Mouse (Mus musculus) heart, embryonic 13.5 days (tissue): ENCODE measurements around the gene Zfp839. TPM values are rescaled to one million over a fixed set of nuclear protein-coding genes. Genes with fewer than 3 reads are reported as not detected.

Experiments
- ATAC-seq: fragments of 200-750 bp; cut with Nextera tagmentation; 2 replicates; pipeline ENCODE4 v1.8.0; 2017; ENCODE audit warnings: moderate TSS enrichment; ENCODE audit not compliant: insufficient number of reproducible peaks, low FRiP score, low TSS enrichment; ENCODE audit errors: extremely low read depth
- H3K27ac ChIP-seq: fragments of 300-500 bp; sonication (generic); replicated peaks from 2 replicates; pipeline ENCODE4 v1.5.1; 2015; ENCODE audit warnings: moderate library complexity, mild to moderate bottlenecking, inconsistent platforms
- H3K27me3 ChIP-seq: fragments of 300-500 bp; sonication (generic); replicated peaks from 2 replicates; pipeline ENCODE4 v1.6.1; 2015; ENCODE audit warnings: mild to moderate bottlenecking, inconsistent platforms
- H3K36me3 ChIP-seq: fragments of 300-500 bp; sonication (generic); 2 replicates; pipeline ENCODE4 v1.6.1; 2015; ENCODE audit warnings: mild to moderate bottlenecking, inconsistent platforms
- H3K4me1 ChIP-seq: fragments of 300-500 bp; sonication (generic); 2 replicates; pipeline ENCODE4 v1.6.1; 2015; ENCODE audit warnings: inconsistent platforms
- H3K4me2 ChIP-seq: fragments of 300-500 bp; sonication (generic); 2 replicates; pipeline ENCODE4 v1.6.1; 2015; ENCODE audit warnings: inconsistent platforms, mild to moderate bottlenecking, moderate library complexity
- H3K4me3 ChIP-seq: fragments of 300-500 bp; sonication (generic); 2 replicates; pipeline ENCODE4 v1.5.1; 2015; ENCODE audit warnings: moderate library complexity, mild to moderate bottlenecking, inconsistent platforms
- H3K9ac ChIP-seq: fragments of 300-500 bp; sonication (generic); 2 replicates; pipeline ENCODE4 v1.6.1; 2015; ENCODE audit warnings: inconsistent platforms, mild to moderate bottlenecking, moderate library complexity
- H3K9me3 ChIP-seq: fragments of 300-500 bp; sonication (generic); 2 replicates; pipeline ENCODE4 v1.6.1; 2016; ENCODE audit warnings: inconsistent platforms
- WGBS: fragments of 180-500 bp; shearing (Covaris S2); methylation state at CpG from one replicate; pipeline ENCODE4 v1.1.7; 2015; ENCODE audit warnings: mixed read lengths; 5-methylcytosine and 5-hydroxymethylcytosine counted together
- polyA plus RNA-seq: library from polyadenylated mRNA; unstranded; fragments of >200 nt; fragmentation: Nextera tagmentation; extraction: Ambion mirVana; gene quantifications from 2 replicates; pipeline ENCODE4 v1.2.1, GENCODE M21; 2015

Gene Zfp839
- polyA plus RNA-seq: 4.1 and 4.3 TPM in 2 replicates

DNA sequence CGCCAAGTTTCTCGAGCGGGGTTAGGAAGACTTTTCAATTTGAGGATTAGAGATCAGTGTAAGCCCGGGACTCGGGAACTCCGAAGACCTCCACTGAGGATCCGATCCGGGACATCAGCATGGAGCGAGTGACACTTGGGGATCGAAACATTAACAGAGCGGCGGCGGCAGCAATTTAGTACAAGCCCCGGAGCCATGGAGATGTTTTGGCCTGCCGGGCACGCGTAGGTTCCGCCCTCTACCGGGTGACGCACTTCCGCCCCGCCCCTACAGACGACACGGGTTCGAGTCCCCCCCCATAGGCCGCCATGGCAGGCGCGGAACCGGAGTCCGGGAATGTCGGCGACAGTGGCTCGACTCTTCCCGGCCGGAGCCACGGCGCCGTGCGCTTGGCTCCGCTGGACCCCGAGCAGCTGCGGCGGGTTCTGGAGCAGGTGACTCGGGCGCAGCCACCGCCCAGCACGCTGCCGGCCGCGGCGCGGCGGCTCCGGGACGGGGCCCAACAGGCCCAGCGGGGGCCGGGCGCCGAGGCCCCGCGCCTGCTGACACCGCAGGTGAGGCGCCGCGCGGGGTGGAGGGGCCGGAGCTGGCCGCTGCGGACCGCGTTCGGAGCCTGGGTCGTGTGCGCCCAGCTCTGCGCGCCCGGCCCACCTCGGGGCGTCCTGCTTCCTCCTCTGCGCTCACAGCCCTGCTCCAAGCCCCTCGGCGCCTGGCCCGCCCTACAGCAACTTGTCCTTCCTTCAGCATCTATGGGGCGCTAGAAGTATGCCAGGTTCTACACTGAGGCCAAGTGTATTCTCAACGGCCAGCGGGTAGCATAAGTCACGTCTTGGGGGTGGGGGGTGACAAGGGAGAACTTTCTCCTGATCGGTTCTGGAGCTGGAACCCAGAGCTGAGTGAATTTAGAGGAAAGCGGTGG, at the start of gene Zfp839:
Zfp839 (plus strand) TSS at position 244 of the 919 bp plus-strand sequence.
- ATAC-seq: peak; percentile 58
- Histone ChIP-seq H3K9me3 (no peaks in the 10 kb centered on the region), H3K27ac (peak within 1 kb of the TSS; percentile 77), H3K9ac (peak within 1 kb of the TSS; percentile 96), H3K4me3 (peak within 1 kb of the TSS; percentile 93), H3K4me2 (peak within 1 kb of the TSS; percentile 89), H3K36me3 (peaks cover 6% of the 10 kb centered on the region), H3K27me3 (peaks cover 4% of the 10 kb centered on the region), H3K4me1 (peaks cover 34% of the 10 kb centered on the region)
- under 1% methylated on average over 89 of the region's 89 CpGs for WGBS

DNA sequence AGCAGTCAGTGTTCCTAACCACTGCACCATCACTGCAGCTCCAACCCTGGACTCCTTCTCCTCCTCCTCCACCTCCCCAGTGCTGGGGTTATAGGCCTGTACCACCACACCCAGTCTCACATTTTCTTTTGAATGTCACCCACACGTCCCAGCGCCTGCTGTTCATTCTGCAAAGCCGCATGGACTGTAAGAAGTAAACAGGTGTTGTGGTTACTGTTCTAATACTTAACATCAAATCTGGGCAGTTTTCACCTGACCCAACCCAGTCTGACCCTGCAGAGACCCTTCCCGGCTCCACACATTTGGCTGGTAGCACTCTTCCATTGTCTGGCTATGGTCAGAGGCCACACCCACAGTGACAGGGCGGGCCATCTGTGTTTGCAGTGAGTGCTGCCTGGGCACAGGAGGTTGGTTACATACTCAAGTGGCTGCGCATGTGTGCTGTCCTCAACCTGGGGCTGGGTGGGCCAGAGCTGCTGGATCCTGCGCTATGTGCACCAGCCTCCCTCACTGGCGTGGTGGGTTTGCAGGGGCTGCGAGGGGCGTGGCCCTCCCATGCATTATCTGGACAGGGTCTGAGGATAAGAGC, 48.1 kb upstream of the Zfp839 start:
- H3K27me3 ChIP-seq: no peaks in the 10 kb centered on the region
- H3K4me3 ChIP-seq: no peak overlapping the region
- 0 out of 2 replicates have a peak, but pooled peaks have one; percentile 31 for ATAC-seq
- peaks cover 11% of the 10 kb centered on the region; the same call in 1 of the 2 replicates for H3K36me3 ChIP-seq
- H3K4me2 ChIP-seq: no peak overlapping the region
- H3K9ac ChIP-seq: no peak overlapping the region
- no peaks in the 10 kb centered on the region for H3K9me3 ChIP-seq
- 0 out of 2 replicates have a peak overlapping the region, but pooled peaks have one; percentile 24 for H3K27ac ChIP-seq
- WGBS: 70% methylated on average over 10 of the region's 10 CpGs
- peaks cover 54% of the 10 kb centered on the region for H3K4me1 ChIP-seq

DNA sequence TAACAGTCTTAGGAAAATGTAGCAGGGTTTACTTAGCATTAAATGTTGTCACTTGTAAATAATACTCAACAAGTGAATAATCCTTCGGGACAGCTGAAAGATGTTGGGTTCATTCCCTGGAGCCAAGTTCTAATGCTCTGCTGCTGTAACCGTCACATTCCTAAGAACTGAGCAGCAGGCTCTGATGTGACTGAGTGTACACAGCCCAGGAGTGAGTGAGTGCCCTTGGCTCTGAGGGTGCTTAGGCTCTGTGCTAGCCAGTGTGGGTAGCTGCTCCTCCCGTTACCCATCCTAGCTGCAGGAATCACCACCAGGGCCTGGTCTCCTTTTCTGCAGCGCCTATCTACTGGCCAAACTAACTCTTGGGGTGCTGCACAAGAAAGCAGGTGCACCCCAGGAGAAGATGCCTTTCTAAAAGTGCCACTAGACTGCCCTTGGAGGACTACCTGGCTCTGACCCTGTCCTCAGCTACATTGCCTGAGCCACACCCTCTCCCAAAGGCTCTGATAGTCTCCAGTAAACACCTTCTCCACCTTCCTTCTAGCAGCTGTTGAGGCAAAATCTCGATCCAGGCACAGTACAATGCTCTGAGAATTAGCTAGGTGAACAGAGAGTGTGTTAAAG, 47.3 kb upstream of the Zfp839 start:
- WGBS: 82% methylated on average over 5 of the region's 5 CpGs

DNA sequence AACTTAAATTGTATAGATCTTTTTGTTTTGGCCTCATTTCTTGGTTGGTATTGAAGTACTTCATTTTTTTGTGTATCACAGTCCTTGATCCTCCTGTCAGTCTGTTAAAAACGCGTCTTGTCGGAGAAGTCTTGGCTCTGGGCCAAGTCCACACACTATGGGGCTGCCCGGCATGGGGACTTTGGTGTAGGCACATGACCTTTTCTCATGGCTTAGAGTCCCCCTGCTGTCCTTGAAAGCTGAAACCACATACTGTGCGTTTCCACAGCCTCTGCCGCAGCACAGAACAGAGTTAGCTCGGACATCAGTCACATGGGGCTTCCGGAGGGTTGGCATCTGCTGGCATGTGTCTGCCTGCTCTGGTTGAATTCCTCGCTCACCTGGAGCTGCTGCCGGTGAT, 45.8 kb upstream of the Zfp839 start:
- Histone ChIP-seq H3K36me3 (peaks cover 11% of the 10 kb centered on the region; the same call in 1 of the 2 replicates), H3K27me3 (no peaks in the 10 kb centered on the region), H3K4me3 (no peak overlapping the region), H3K4me1 (peaks cover 47% of the 10 kb centered on the region), H3K4me2 (peak overlapping the region; percentile 38; the same call in 1 of the 2 replicates), H3K9me3 (no peaks in the 10 kb centered on the region), H3K27ac (peak overlapping the region; percentile 75), H3K9ac (peak overlapping the region; percentile 56; the same call in 1 of the 2 replicates)
- WGBS: 15% methylated on average over 10 of the region's 10 CpGs
- peak; percentile 56; the same call in 1 of the 2 replicates for ATAC-seq

More for the DNA sequence above, 47.3 kb upstream of the Zfp839 start:
- Histone ChIP-seq H3K9ac (no peak overlapping the region), H3K27me3 (no peaks in the 10 kb centered on the region), H3K4me3 (no peak overlapping the region), H3K4me1 (peaks cover 52% of the 10 kb centered on the region), H3K27ac (0 out of 2 replicates have a peak overlapping the region, but pooled peaks have one; percentile 24), H3K4me2 (no peak overlapping the region), H3K9me3 (no peaks in the 10 kb centered on the region), H3K36me3 (peaks cover 11% of the 10 kb centered on the region; the same call in 1 of the 2 replicates)
- ATAC-seq: no peak

DNA sequence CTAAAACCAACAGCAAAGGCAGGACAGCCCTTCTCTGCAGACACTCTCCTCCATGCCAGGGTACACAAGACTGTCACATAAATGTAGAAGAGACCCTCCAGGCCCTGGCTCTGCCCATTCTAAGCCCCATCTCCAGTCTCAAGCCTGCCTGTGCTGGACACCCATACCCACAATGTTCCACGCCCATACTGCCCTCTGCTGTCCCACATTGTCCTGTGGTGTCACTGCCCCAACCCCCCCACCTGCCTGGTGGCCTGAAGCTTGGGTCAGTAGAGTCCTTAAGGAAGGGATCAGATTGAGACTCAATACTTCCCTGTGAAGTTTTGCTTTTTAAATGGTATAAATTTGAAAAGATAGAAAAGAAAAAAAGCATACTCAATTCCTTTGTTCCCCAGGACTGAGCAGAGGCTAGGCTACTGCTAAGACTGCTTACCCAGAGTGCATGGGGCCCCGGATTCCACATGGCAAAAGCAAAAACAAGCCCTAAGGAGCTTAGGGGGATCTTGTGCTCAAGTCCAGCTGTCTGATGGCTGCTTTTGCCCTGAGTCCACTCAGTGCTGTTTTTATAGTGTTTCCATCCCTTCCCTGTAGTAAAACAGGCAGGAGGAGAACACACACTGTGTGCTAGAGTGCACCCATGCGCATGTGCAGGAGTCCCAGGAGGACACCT, 43.6 kb upstream of the Zfp839 start:
- no peaks in the 10 kb centered on the region for H3K27me3 ChIP-seq
- H3K9ac ChIP-seq: no peak overlapping the region
- no peak overlapping the region for H3K4me3 ChIP-seq
- no peaks in the 10 kb centered on the region for H3K9me3 ChIP-seq
- H3K36me3 ChIP-seq: peaks cover 8% of the 10 kb centered on the region; the same call in 1 of the 2 replicates
- no peak for ATAC-seq
- H3K27ac ChIP-seq: no peak overlapping the region
- no peak overlapping the region for H3K4me2 ChIP-seq
- peaks cover 45% of the 10 kb centered on the region for H3K4me1 ChIP-seq
- 76% methylated on average over 3 of the region's 3 CpGs for WGBS

DNA sequence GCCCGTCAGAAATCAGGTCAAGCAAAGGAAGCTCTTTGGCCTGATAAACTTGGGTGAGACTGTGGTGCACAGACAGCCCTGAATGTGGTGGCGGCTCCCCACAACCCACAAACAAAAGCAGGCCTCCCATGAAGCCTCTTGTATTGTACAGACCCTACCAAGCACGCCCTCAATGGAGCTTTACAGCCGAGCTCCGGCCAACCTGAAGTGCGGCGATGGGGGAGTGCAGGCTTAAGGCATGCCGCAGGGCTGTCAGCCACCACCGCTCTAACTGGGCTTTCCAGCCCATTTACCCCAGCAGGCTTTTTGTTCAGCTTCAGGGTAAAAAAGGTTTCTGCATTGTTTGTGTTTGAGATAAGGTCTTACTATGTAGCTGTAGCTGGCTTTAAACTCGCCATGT, 41.6 kb upstream of the Zfp839 start:
- Histone ChIP-seq H3K9ac (no peak overlapping the region), H3K36me3 (peaks cover 8% of the 10 kb centered on the region), H3K4me3 (no peak overlapping the region), H3K27ac (no peak overlapping the region), H3K4me2 (no peak overlapping the region), H3K9me3 (no peaks in the 10 kb centered on the region), H3K27me3 (no peaks in the 10 kb centered on the region), H3K4me1 (peaks cover 27% of the 10 kb centered on the region)
- 81% methylated on average over 10 of the region's 10 CpGs for WGBS
- ATAC-seq: no peak

DNA sequence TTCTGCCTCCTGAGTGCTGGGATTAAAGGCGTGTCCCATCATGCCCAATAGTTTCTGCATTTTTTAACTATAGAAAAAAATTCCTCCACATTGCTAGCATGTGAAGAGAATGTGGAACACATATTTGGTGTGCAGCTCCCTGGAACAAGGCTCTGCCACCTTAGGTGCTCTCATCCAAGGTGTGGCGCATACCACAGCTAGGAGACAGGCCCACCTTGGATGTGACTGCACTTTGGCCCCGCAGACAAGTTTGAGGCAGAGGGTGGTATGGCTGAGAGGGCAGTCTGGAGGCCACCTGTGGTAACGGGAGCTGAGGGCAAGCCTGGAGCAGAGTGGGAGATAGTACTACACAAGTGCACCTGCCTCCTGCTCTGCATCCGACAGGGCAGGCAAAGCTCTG, 41.2 kb upstream of the Zfp839 start:
- Histone ChIP-seq H3K36me3 (peaks cover 8% of the 10 kb centered on the region), H3K27me3 (no peaks in the 10 kb centered on the region), H3K9me3 (no peaks in the 10 kb centered on the region), H3K4me2 (no peak overlapping the region), H3K4me1 (peaks cover 25% of the 10 kb centered on the region), H3K4me3 (no peak overlapping the region), H3K27ac (no peak overlapping the region), H3K9ac (no peak overlapping the region)
- WGBS: 84% methylated on average over 5 of the region's 5 CpGs
- ATAC-seq: no peak

DNA sequence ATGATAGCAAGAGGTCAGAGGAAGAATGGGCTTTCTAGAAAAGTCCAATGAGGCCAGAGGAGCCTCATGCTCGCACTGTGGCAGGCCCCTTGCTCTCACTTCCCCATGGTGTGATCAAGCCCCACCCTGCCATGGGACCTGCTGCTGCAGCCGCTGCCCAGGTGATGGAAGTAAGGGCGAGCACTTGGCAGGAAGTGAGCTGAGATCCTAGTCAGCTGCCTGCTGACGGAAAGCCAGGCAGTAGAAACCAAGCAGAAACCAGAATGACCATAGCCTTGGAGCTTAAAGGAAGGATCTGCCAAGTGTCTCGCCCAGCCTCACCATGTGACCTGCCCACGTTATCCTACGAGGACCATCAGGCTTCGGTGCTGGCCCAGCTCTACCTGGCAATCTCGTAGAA, 36.9 kb upstream of the Zfp839 start:
- no peaks in the 10 kb centered on the region for H3K27me3 ChIP-seq
- 85% methylated on average over 9 of the region's 9 CpGs for WGBS
- no peak for ATAC-seq
- H3K4me1 ChIP-seq: peaks cover 15% of the 10 kb centered on the region; the same call in 1 of the 2 replicates
- H3K27ac ChIP-seq: no peak overlapping the region
- H3K9ac ChIP-seq: no peak overlapping the region
- no peaks in the 10 kb centered on the region for H3K9me3 ChIP-seq
- no peak overlapping the region for H3K4me3 ChIP-seq
- no peak overlapping the region for H3K4me2 ChIP-seq
- peaks cover 2% of the 10 kb centered on the region; the same call in 1 of the 2 replicates for H3K36me3 ChIP-seq

DNA sequence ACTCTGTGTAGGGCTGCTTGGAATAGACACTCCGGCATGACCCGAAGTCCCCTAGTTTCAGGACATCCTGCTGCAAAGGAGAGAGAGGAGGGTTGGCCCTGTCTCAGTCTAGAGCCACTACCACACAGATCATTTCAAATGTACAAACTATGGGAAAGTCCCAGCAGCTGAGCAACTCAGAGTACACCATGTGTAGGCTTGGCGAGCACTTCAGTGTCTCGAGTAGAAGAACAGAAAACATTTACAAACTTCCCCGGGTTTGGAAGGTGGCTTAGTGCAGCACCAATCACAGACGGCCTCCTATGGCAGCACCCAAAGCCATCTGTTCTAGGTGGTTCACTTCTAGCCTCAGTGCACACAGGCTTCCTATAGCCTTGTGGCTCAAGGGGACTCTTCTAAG, 36.4 kb upstream of the Zfp839 start:
- H3K4me2 ChIP-seq: no peak overlapping the region
- no peak overlapping the region for H3K9ac ChIP-seq
- no peak overlapping the region for H3K4me3 ChIP-seq
- peaks cover 15% of the 10 kb centered on the region; the same call in 1 of the 2 replicates for H3K4me1 ChIP-seq
- no peak overlapping the region for H3K27ac ChIP-seq
- H3K9me3 ChIP-seq: no peaks in the 10 kb centered on the region
- WGBS: 85% methylated on average over 6 of the region's 6 CpGs
- peaks cover 2% of the 10 kb centered on the region; the same call in 1 of the 2 replicates for H3K36me3 ChIP-seq
- no peak for ATAC-seq
- no peaks in the 10 kb centered on the region for H3K27me3 ChIP-seq

DNA sequence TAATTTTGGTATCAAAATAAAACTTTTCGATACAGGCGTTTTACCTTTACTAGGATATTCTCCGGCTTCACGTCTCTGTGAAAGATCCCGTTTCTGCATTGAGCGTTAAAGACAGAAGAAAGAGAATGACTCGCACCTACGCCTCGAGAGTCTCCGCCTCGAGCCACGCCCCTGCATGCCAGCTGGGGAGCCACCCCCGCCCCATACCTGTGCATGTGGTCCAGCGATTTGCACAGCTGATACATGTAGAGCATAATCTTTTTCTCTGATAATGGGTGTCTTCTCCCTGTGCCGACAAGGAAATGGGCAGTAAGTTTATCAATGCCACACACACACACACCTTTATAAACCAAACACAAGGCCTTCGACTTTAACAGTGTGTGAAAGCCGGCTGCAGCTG, 35.1 kb upstream of the Zfp839 start:
- no peaks in the 10 kb centered on the region for H3K9me3 ChIP-seq
- WGBS: 59% methylated on average over 17 of the region's 17 CpGs
- no peak for ATAC-seq

More for the DNA sequence above, 35.1 kb upstream of the Zfp839 start:
- Histone ChIP-seq H3K9ac (no peak overlapping the region), H3K4me3 (no peak overlapping the region), H3K36me3 (peaks cover 2% of the 10 kb centered on the region; the same call in 1 of the 2 replicates), H3K4me1 (peaks cover 4% of the 10 kb centered on the region; the same call in 1 of the 2 replicates), H3K27me3 (no peaks in the 10 kb centered on the region), H3K4me2 (no peak overlapping the region), H3K27ac (no peak overlapping the region)
